Comparison of ENCODE assay signal across 14 mouse cellular contexts in the genomic region with DNA sequence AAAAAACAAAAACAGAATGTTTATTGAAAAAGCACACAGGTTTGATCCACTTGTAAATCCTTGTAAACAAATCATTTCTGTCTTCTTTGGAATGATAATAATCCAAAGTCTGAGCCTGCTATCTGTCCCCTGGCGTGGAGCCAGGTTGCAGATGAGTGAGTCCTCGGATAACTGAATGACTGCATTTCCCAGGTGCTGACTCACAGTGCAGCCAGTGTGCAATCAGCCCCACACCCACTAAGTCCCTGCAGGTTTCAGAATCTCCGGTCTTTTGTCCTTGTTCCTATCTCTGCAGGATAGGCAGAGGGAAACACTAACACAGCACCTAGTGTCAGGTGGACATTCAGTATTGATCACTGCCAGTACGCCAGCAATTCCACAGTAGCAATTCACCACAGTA. TPM values are rescaled to one million over a fixed set of nuclear protein-coding genes. Genes with fewer than 3 reads are reported as not detected.
DNase-seq lines count a peak whose midpoint lies in the region; ATAC-seq and TF ChIP-seq lines count a peak whose summit lies in the region.
"Had no signal": no experiment of that assay in that cellular context is flagged by ENCODE, and none has a peak within 500 bp of the region (broad histone marks: within the 10 kb centered on the region; RNA-seq: fewer than 3 reads in every experiment).

No protein-coding gene starts in this region.

- DNase-seq in cerebellum, adult 9-11 months, result peak; percentile 39
- no peak for DNase-seq in cerebellum, adult 18-20 months
- DNase-seq in left cerebral cortex, adult 2 months (ENCODE audit: extremely low spot score in 1 of 2, low spot score in 2 of 2), result no peak
- no peak for DNase-seq in left cerebral cortex, adult 11 months (ENCODE audit: low spot score)
- peak; percentile 30 for DNase-seq in MN1 (ENCODE audit: low spot score)
- DNase-seq in thymus, postnatal 25 days, result no peak
- DNase-seq: gastrocnemius, adult 2 months; liver, embryonic 13.5 days; lung, postnatal 4 days had no signal

- peak overlapping the region; percentile 83 for H3K27ac ChIP-seq in left cerebral cortex, adult 2 months
- no peak overlapping the region for H3K27ac ChIP-seq in hindbrain, embryonic 16.5 days (ENCODE audit: low read depth, low read length)
- H3K27ac ChIP-seq: gastrocnemius, adult 2 months; liver, embryonic 13.5 days had no signal

- H3K4me1 ChIP-seq in hindbrain, embryonic 16.5 days (ENCODE audit: control insufficient read depth, insufficient read depth, low read depth, low read length), result peaks cover 36% of the 10 kb centered on the region

- peak overlapping the region; percentile 72 for H3K4me2 ChIP-seq in hindbrain, embryonic 16.5 days (ENCODE audit: low read length)
- H3K4me2 ChIP-seq: heart, embryonic 11.5 days had no signal

- no peak for TF ChIP-seq CTCF in left cerebral cortex, adult 2 months (IDR thresholded peaks at IDR 0.05)

- 0 out of 2 replicates have a peak, but pooled peaks cover 2% of the 10 kb centered on the region for H3K27me3 ChIP-seq in hindbrain, embryonic 16.5 days (replicated peaks; ENCODE audit: control insufficient read depth, insufficient read depth, low read length)
- H3K27me3 ChIP-seq: Patski had no signal

- H3K9me3 ChIP-seq in hindbrain, embryonic 16.5 days (ENCODE audit: control insufficient read depth, low read length), result no peaks in the 10 kb centered on the region
- H3K9me3 ChIP-seq: liver, embryonic 13.5 days had no signal

- no peak for ATAC-seq in hindbrain, embryonic 16.5 days
- no peak for ATAC-seq in activated CD4-positive, CD25-positive, alpha-beta regulatory T cell, adult 4 months
- ATAC-seq: inflammation-experienced regulatory T-cells, adult 6 months; Patski had no signal

- no peaks in the 10 kb centered on the region for H3K36me3 ChIP-seq in hindbrain, embryonic 16.5 days (ENCODE audit: control insufficient read depth, insufficient read depth, low read length)
- H3K36me3 ChIP-seq: liver, embryonic 13.5 days had no signal

- H3K9ac ChIP-seq in hindbrain, embryonic 16.5 days (ENCODE audit: low read depth, low read length), result peak overlapping the region; percentile 51

- peak overlapping the region; percentile 99 for H3K4me3 ChIP-seq in left cerebral cortex, adult 2 months
- peak overlapping the region; percentile 99 for H3K4me3 ChIP-seq in hindbrain, embryonic 16.5 days (ENCODE audit: low read length)
- H3K4me3 ChIP-seq: gastrocnemius, adult 2 months had no signal

- 71% methylated on average over 4 of the region's 4 CpGs for WGBS in hindbrain, embryonic 16.5 days

- intact Hi-C loops in left cerebral cortex, adult 2 months (cut with DNase I), result loop anchor here (2.0 to 5.0 kb wide), 3 partner anchors 97 to 243 kb away; partner anchors contain the start of gene Ppp2r5c

RNA-seq across cellular contexts. Expression of gene Dync1h1, which starts 1.5 kb away (rescaled TPM):
- 100 to 1,000 TPM; 324 to 346 TPM for total RNA-seq in left cerebral cortex, adult 2 months (2021)
- polyA plus RNA-seq in hindbrain, embryonic 16.5 days (2015; fragmentation: Nextera tagmentation; extraction: Ambion mirVana), result 85.8 and 91.5 TPM in 2 replicates
- polyA plus RNA-seq in activated CD4-positive, CD25-positive, alpha-beta regulatory T cell, adult 4 months (2017; shearing (Covaris generic)), result 10 to 100 TPM; 26.9 to 37.5 TPM

Comparison
In these comparisons a context has a peak if more than half of its experiments do, and no peak if none do; other contexts are left out.
1. DNase-seq: peak in cerebellum, adult 9-11 months (single experiment) and MN1 (single experiment); none in cerebellum, adult 18-20 months (0 of 2), left cerebral cortex, adult 2 months (0 of 2), left cerebral cortex, adult 11 months (single experiment) and thymus, postnatal 25 days (single experiment).